Mouse (Mus musculus) hindbrain, embryonic 11.5 days (tissue): ENCODE measurements around the gene Ccdc97. TPM values are rescaled to one million over a fixed set of nuclear protein-coding genes. Genes with fewer than 3 reads are reported as not detected.

ENCODE experiments used
- ATAC-seq: fragments of 200-750 bp; cut with Nextera tagmentation; 2 replicates; pipeline ENCODE4 v1.8.0; 2017; ENCODE audit warnings: mild to moderate bottlenecking, moderate TSS enrichment, moderate library complexity; ENCODE audit not compliant: low FRiP score
- DNase-seq: peaks from one replicate; pipeline ENCODE4 v3.0.0-alpha.2; 2015; ENCODE audit warnings: low spot score
- H3K27ac ChIP-seq: fragments of 300-500 bp; sonication (generic); 2 replicates; pipeline ENCODE4 v1.5.1; 2014; ENCODE audit warnings: mild to moderate bottlenecking, low read depth, low read length
- H3K27me3 ChIP-seq: fragments of 300-500 bp; sonication (generic); 2 replicates; pipeline ENCODE4 v1.6.1; 2014; ENCODE audit warnings: mild to moderate bottlenecking, low read length, moderate library complexity, mixed read lengths; ENCODE audit not compliant: control insufficient read depth, insufficient read depth
- H3K36me3 ChIP-seq: fragments of 300-500 bp; sonication (generic); 2 replicates; pipeline ENCODE4 v1.6.1; 2014; ENCODE audit warnings: mild to moderate bottlenecking, low read length, moderate library complexity, mixed read lengths; ENCODE audit not compliant: control insufficient read depth, insufficient read depth
- H3K4me1 ChIP-seq: fragments of 300-500 bp; sonication (generic); replicated peaks from 2 replicates; pipeline ENCODE4 v1.6.1; 2014; ENCODE audit warnings: low read length, mixed read lengths; ENCODE audit not compliant: control insufficient read depth, insufficient read depth
- H3K4me2 ChIP-seq: fragments of 300-500 bp; sonication (generic); replicated peaks from 2 replicates; pipeline ENCODE4 v1.6.1; 2014; ENCODE audit warnings: mild to moderate bottlenecking, low read depth, low read length
- H3K4me3 ChIP-seq: fragments of 300-500 bp; sonication (generic); 2 replicates; pipeline ENCODE4 v1.5.1; 2014; ENCODE audit warnings: low read depth, low read length
- H3K9ac ChIP-seq: fragments of 300-500 bp; sonication (generic); 2 replicates; pipeline ENCODE4 v1.6.1; 2014; ENCODE audit warnings: low read depth, low read length
- H3K9me3 ChIP-seq: fragments of 300-500 bp; sonication (generic); 2 replicates; pipeline ENCODE4 v1.6.1; 2016; ENCODE audit warnings: low read length; ENCODE audit not compliant: control insufficient read depth
- WGBS: fragments of 180-500 bp; shearing (Covaris S2); extraction: QIAGEN DNeasy Blood & Tissue Kit; methylation state at CpG from one replicate; pipeline ENCODE4 v1.1.7; 2014; 5-methylcytosine and 5-hydroxymethylcytosine counted together
- polyA plus RNA-seq: library from polyadenylated mRNA; unstranded; fragments of >200 nt; fragmentation: Nextera tagmentation; extraction: Ambion mirVana; gene quantifications from 2 replicates; pipeline ENCODE4 v1.2.1, GENCODE M21; 2014

The Ccdc97 gene
- polyA plus RNA-seq, 1 experiment from 2014 or later = 33.7 TPM

DNA sequence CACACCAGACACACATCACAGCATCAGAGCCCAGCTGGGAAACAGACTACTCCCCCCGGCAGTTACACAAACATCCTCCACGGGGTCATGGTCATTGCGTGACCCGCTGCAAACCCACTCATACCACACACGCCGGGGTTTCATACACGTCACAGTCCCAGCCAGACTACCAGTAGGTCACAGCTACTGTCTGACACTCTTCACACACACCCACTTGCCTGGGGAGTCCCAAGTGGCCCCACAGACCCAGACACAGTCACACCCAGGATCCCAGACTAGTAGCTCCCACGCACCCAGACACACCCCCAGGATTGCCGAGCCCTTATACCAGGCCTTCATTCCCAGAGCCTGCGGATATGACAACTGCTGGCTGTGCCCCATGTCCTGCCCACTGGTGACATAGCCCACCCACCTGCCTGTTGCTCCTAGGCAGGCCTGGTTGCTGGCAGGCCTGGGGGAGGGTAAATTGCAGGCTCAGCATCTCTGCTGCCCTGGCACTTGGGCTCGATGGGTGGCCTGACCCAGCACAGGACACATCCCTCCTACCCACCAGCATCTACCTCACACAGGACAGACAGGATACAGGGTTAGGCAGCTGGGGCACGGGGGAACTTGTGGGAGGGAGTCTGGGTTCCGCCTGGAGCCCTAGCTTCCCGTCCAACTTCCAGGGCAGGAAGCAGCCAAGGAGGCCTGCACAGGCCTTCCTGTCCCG lies 11.2 kb downstream of the Ccdc97 start:
- no peaks in the 10 kb centered on the region for H3K27me3 ChIP-seq
- no peak overlapping the region for H3K4me3 ChIP-seq
- 0 out of 2 replicates have a peak, but pooled peaks cover 2% of the 10 kb centered on the region for H3K4me1 ChIP-seq
- DNase-seq = no peak
- H3K4me2 ChIP-seq = no peak overlapping the region
- H3K9me3 ChIP-seq = no peaks in the 10 kb centered on the region
- H3K27ac ChIP-seq = 0 out of 2 replicates have a peak overlapping the region, but pooled peaks have one; percentile 24
- ATAC-seq = no peak
- no peak overlapping the region for H3K9ac ChIP-seq
- no peaks in the 10 kb centered on the region for H3K36me3 ChIP-seq
- 57% methylated on average over 15 of the region's 15 CpGs for WGBS

DNA sequence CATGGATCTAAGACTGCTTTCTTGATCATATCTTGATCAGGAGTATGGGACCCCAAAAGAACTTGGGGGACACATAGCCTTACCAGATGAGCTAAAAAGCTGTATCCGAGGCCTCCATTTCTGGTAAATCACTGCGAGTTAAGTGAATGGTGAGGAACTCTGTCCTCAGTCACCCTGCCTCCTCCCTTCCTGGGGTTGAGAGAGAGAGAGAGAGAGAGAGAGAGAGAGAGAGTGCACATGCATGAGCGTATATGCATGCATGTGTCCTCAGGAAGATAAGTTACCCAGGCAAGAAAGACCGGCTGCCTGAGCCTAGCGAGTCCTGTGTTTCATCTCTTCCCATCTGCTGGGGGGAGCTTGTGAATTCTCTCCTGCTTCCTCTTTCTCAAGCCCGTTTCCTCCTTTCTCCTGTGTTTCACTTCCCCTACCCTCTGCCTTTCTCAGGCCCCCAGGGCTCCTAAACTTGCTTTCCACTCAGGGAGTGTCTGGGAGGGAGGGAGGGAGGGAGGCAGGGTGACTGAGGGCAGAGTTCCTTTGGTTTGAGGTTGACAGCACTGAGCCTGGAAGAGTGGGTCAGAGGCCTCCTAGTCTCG lies 12.2 kb downstream of the Ccdc97 start:
- H3K27ac ChIP-seq = no peak overlapping the region
- H3K36me3 ChIP-seq = no peaks in the 10 kb centered on the region
- H3K4me1 ChIP-seq = 0 out of 2 replicates have a peak, but pooled peaks cover 2% of the 10 kb centered on the region
- ATAC-seq (no peak), DNase-seq (no peak)
- 59% methylated on average over 7 of the region's 7 CpGs for WGBS
- H3K9ac ChIP-seq = no peak overlapping the region
- H3K4me3 ChIP-seq = no peak overlapping the region
- H3K9me3 ChIP-seq = no peaks in the 10 kb centered on the region
- H3K27me3 ChIP-seq = no peaks in the 10 kb centered on the region
- no peak overlapping the region for H3K4me2 ChIP-seq

DNA sequence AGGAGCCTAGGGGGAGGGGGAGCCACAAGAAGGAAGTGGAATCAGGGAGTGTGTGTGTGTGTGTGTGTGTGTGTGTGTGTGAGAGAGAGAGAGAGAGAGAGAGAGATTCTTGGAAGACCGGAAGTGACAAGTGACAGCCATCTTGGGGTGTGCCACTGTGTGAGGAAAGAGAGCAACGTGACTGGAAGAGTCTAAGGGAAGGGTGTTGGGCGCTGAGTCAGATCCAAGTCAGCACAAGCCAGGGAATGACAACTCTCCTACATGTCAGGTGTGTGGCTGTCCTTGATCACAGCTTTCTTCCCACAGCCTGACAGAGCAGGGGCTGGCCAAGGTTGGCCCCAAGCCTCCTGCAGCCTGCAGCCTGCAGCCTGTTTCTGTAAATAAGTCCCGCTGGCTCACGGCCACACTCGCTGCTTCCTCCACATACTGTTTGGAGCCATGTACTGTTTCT lies 13.1 kb downstream of the Ccdc97 start:
- Histone ChIP-seq H3K27me3 (no peaks in the 10 kb centered on the region), H3K4me3 (no peak overlapping the region), H3K9ac (no peak overlapping the region), H3K36me3 (no peaks in the 10 kb centered on the region), H3K4me1 (0 out of 2 replicates have a peak, but pooled peaks cover 2% of the 10 kb centered on the region), H3K4me2 (no peak overlapping the region), H3K9me3 (no peaks in the 10 kb centered on the region), H3K27ac (no peak overlapping the region)
- WGBS = 61% methylated on average over 6 of the region's 6 CpGs
- ATAC-seq = no peak
- no peak for DNase-seq

DNA sequence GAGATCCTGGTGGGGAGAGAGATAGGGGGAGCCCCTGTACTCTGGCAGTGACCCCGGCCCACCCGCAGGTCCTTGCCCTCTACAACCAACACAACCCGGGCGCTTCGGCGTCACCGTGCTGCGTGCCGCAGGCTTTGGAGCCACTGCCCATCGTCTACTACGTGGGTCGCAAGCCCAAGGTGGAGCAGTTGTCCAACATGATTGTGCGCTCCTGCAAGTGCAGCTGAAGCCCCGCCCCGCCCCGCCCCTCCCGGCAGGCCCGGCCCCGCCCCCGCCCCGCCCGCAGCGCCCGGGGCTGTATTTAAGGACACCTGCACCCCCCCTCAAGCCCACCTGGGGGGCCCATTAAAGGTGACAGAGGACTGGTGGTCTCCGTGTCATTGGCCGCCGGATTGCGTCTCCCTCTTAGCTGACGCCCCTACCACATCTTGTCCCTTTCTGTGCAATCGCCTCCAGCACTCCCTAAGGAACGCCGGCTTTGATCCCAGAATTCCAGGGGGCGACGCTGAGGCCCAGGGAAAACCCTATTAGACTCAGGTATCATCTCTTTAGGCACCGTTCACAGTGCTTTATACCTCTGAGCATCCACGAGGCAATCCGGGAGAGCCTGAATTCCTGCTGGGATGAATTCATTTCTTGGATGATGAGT lies 14.0 kb downstream of the Ccdc97 start:
- no peaks in the 10 kb centered on the region for H3K36me3 ChIP-seq
- H3K4me3 ChIP-seq = peak overlapping the region; percentile 29
- ATAC-seq (peak; percentile 58; the same call in 1 of the 2 replicates), DNase-seq (no peak)
- H3K9ac ChIP-seq = no peak overlapping the region
- H3K4me2 ChIP-seq = peak overlapping the region; percentile 49
- H3K27me3 ChIP-seq = no peaks in the 10 kb centered on the region
- no peaks in the 10 kb centered on the region for H3K4me1 ChIP-seq
- no peaks in the 10 kb centered on the region for H3K9me3 ChIP-seq
- no peak overlapping the region for H3K27ac ChIP-seq
- 4% methylated on average over 37 of the region's 37 CpGs for WGBS

DNA sequence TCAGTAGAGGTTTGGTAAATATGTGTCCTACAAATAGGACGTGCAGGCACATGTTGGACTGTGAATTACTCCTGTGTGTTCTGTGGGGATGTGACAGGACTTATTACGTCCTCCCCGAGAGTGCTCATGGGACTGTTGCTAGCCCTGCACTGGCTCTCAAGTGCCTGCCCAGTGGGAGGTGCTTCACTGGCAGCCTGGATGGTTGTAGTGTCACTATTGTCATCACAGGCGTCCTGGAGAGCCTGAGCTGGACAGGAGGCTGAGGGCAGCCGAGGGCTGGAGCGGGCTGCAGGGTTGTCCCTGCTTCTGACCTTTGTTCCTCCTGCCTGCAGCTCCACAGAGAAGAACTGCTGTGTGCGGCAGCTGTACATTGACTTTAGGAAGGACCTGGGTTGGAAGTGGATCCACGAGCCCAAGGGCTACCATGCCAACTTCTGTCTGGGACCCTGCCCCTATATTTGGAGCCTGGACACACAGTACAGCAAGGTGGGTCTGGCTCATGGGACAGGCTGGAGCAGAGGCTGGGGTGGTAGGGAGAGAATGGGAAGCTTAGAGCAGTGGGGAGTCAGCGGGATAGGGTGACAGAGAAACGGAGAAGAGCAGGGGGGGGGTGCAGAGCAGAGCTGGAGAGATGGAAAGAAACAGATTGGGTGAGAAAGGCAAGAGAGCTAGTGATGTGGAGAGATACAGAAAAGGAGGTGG lies 14.9 kb downstream of the Ccdc97 start:
- ATAC-seq (no peak), DNase-seq (no peak)
- Histone ChIP-seq H3K9me3 (no peaks in the 10 kb centered on the region), H3K4me3 (no peak overlapping the region), H3K4me1 (no peaks in the 10 kb centered on the region), H3K36me3 (no peaks in the 10 kb centered on the region), H3K27ac (no peak overlapping the region), H3K27me3 (no peaks in the 10 kb centered on the region), H3K9ac (no peak overlapping the region), H3K4me2 (no peak overlapping the region)
- 18% methylated on average over 10 of the region's 10 CpGs for WGBS

DNA sequence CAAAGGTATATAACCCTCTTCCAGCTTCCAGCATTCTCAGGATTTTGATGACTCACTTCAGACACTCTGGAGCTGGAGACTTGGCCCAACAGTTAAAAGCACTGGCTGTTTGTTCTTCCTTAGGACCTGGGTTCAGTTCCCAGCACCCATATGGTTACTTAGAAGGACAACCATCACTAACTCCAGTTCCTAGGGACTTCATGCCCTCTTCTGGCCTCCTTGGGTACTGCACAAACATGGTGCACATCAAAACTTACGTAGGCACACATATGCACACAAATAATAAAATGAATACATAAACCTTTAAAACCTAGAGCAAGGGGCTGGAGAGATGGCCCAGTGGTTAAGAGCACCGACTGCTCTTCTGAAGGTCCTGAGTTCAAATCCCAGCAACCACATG lies 16.5 kb downstream of the Ccdc97 start:
- Histone ChIP-seq H3K27ac (no peak overlapping the region), H3K27me3 (no peaks in the 10 kb centered on the region), H3K36me3 (no peaks in the 10 kb centered on the region), H3K4me2 (no peak overlapping the region), H3K9ac (no peak overlapping the region), H3K4me1 (no peaks in the 10 kb centered on the region), H3K9me3 (no peaks in the 10 kb centered on the region), H3K4me3 (no peak overlapping the region)
- no peak for ATAC-seq
- WGBS = 92% methylated on average over 2 of the region's 2 CpGs
- DNase-seq = no peak

DNA sequence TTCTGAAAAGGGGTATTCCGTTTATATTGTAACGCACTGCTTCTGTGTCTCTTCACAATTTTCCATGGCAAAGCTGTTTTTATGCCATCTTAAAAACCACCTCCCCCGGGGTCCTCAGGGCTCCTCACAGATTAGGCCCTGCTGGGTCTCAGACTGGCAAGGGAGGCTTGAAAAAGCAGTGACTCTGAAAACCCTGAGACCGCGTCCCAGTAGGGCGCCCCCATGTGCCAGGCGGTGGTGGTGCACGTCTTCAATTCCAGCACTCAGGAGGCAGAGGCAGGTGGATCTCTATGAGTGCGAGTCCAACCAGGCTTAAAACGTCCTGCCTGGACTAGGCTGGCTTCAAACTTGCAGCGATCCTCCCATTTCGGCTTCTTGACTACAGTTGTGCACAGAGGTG lies 18.2 kb downstream of the Ccdc97 start:
- Histone ChIP-seq H3K9me3 (no peaks in the 10 kb centered on the region), H3K4me2 (no peak overlapping the region), H3K4me1 (no peaks in the 10 kb centered on the region), H3K9ac (no peak overlapping the region), H3K27ac (no peak overlapping the region), H3K4me3 (no peak overlapping the region), H3K36me3 (no peaks in the 10 kb centered on the region), H3K27me3 (no peaks in the 10 kb centered on the region)
- DNase-seq (no peak), ATAC-seq (no peak)
- 72% methylated on average over 12 of the region's 12 CpGs for WGBS

DNA sequence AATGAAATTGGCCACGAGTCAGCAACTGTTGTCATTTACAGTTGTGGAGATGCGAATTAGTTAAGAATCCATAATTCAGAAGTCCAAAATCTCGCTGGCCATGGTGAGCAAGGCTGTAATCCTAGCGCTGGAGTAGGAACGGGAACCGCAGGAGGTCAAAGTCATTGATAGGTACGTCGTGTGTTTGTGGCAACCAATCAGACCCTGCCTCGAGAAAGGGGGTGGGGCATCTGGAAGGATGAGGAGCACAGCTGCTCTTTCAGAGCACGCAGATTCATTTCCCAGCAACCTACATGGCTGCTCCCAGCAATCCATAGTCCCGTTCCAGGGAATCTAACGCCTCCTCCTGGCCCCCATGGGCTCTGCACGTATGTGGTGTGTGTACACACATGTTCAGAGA lies 19.0 kb downstream of the Ccdc97 start:
- no peak for DNase-seq
- H3K36me3 ChIP-seq = no peaks in the 10 kb centered on the region
- no peak overlapping the region for H3K4me2 ChIP-seq
- no peaks in the 10 kb centered on the region for H3K27me3 ChIP-seq
- WGBS = 49% methylated on average over 13 of the region's 13 CpGs
- H3K9ac ChIP-seq = no peak overlapping the region
- no peaks in the 10 kb centered on the region for H3K9me3 ChIP-seq
- H3K4me3 ChIP-seq = no peak overlapping the region
- H3K4me1 ChIP-seq = no peaks in the 10 kb centered on the region
- no peak for ATAC-seq
- H3K27ac ChIP-seq = no peak overlapping the region
